Mouse (Mus musculus) gastrocnemius, postnatal 10 days (tissue): ENCODE results near the gene Itgb6. TPM values are rescaled to one million over a fixed set of nuclear protein-coding genes. Genes with fewer than 3 reads are reported as not detected.
A peak's percentile ranks its signal among the peaks of the same experiment; 100 is the strongest.

ENCODE experiments used
- DNase-seq: peaks from one replicate; pipeline ENCODE4 v3.0.0; 2021; ENCODE audit warnings: mixed read lengths
- long read RNA-seq, 2 experiments: library from polyadenylated mRNA; stranded (forward); transcript quantifications; one replicate each; pipeline ENCODE4 v2.0.0; 2021
- total RNA-seq, 2 experiments: library from RNA; stranded (reverse); gene quantifications; 2 replicates each; pipeline ENCODE4 v1.2.3; 2021

Itgb6 gene
- total RNA-seq: 10 to 100 TPM; 29.2 to 30.5 TPM
- long read RNA-seq, experiment 1, transcript Itgb6-201 (18 exons, 2,995 nt): major isoform, 11 of 15 reads
- long read RNA-seq, experiment 1, partial matches to known transcripts: 3 of 15 reads
- long read RNA-seq, experiment 1, other reads (novel, unspliced or antisense): 1 of 15 reads
- long read RNA-seq, experiment 2, transcript Itgb6-201 (18 exons, 2,995 nt): major isoform, 8 of 24 reads
- long read RNA-seq, experiment 2, partial matches to known transcripts: 7 of 24 reads
- long read RNA-seq, experiment 2, other reads (novel, unspliced or antisense): 9 of 24 reads

GRCm38 (mm10) chr2:60722514-60722913, at the start of gene Itgb6:
Itgb6 (minus strand) TSS chr2:60722643.
- DNase-seq: peak; percentile 47

- no peak for DNase-seq
Measured at GRCm38 (mm10) chr2:60766420-60766819, 44.0 kb upstream of the Itgb6 start.

- no peak for DNase-seq
Measured at GRCm38 (mm10) chr2:60756218-60756617, 33.8 kb upstream of the Itgb6 start.

- DNase-seq: no peak
Measured at GRCm38 (mm10) chr2:60755101-60755500, 32.7 kb upstream of the Itgb6 start.

- DNase-seq: no peak
Measured at GRCm38 (mm10) chr2:60751274-60751673, 28.8 kb upstream of the Itgb6 start.

- no peak for DNase-seq
Measured at GRCm38 (mm10) chr2:60750591-60750990, 28.1 kb upstream of the Itgb6 start.

GRCm38 (mm10) chr2:60748585-60748984, 26.1 kb upstream of the Itgb6 start:
- DNase-seq: no peak

- peak; percentile 33 for DNase-seq
Measured at GRCm38 (mm10) chr2:60747590-60747989, 25.1 kb upstream of the Itgb6 start.

- DNase-seq: no peak
Measured at GRCm38 (mm10) chr2:60744674-60745073, 22.2 kb upstream of the Itgb6 start.

GRCm38 (mm10) chr2:60739389-60740137, 17.1 kb upstream of the Itgb6 start:
- no peak for DNase-seq

GRCm38 (mm10) chr2:60730929-60731328, 8.5 kb upstream of the Itgb6 start:
- no peak for DNase-seq

- peak; percentile 39 for DNase-seq
Measured at GRCm38 (mm10) chr2:60730024-60730423, 7.6 kb upstream of the Itgb6 start.

GRCm38 (mm10) chr2:60728902-60729585, 6.6 kb upstream of the Itgb6 start:
- no peak for DNase-seq

GRCm38 (mm10) chr2:60724660-60725059, 2.2 kb upstream of the Itgb6 start:
- DNase-seq: no peak

- DNase-seq: no peak
Measured at GRCm38 (mm10) chr2:60722967-60723366, 524 bp upstream of the Itgb6 start.

- peak; percentile 52 for DNase-seq
Measured at GRCm38 (mm10) chr2:60720906-60721305, 1.5 kb downstream of the Itgb6 start.

- peak; percentile 44 for DNase-seq
Measured at GRCm38 (mm10) chr2:60720205-60720604, 2.2 kb downstream of the Itgb6 start.

- DNase-seq: no peak
Measured at GRCm38 (mm10) chr2:60717348-60717747, 5.1 kb downstream of the Itgb6 start.

- DNase-seq: no peak
Measured at GRCm38 (mm10) chr2:60716549-60716948, 5.9 kb downstream of the Itgb6 start.

- no peak for DNase-seq
Measured at GRCm38 (mm10) chr2:60715771-60716170, 6.7 kb downstream of the Itgb6 start.

GRCm38 (mm10) chr2:60714971-60715502, 7.4 kb downstream of the Itgb6 start:
- no peak for DNase-seq

GRCm38 (mm10) chr2:60714475-60714874, 8.0 kb downstream of the Itgb6 start:
- DNase-seq: no peak

GRCm38 (mm10) chr2:60713857-60714256, 8.6 kb downstream of the Itgb6 start:
- no peak for DNase-seq
